Mouse (Mus musculus) cerebellum, adult 11 months (tissue): ENCODE measurements around the gene Tfap4.
"Not testable (repeated sequence)": the region's sequence is repeated elsewhere in the genome, so short reads cannot be mapped to it uniquely, and the experiment has no call there.

Source experiments
- DNase-seq: peaks from one replicate; pipeline ENCODE4 v3.0.0; 2022

The Tfap4 gene

DNA sequence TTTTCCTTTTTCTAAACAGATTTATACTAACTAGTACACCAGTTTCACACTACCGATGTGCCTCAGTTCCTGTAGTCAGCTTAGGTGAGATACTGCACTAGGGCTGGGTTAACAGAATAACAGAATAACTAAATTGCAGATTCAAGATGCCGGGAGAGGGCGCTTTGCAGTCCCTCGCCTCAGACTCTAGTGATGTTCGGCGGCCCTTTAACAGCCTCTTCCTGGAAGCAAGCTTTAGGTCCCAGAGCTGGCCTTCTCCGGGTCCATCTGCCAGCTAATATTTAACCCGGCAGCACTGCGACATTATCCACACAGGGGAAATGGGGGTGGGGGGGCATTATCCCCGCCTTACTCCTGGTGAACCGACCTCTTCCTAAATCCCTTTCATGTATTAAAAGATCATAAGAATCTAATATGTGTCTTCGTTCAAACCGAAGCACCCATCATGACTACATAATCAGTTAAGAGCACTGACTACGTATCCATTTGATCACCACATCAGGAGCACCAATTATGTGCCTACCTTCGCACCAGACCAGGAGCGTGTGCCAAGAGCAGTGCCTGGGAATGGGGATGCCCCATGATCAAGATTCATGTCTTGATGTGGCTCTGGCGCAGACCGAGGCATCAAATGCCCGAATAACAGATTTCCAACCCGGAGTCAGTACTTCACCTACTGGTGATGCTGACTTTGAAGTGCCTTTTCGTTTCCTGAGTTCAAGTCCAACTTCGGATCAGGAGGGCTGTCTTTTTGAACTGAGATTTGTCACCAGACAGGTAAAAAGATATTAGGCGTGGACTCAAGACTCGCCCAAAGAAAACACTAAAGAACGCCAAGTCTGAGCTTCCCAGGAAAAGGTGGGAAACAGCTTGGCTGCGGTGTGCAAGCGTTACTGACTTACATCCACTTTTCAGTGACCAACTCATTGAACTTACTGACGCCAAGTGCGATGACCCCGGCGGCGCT, 33.5 kb upstream of the Tfap4 start:
- DNase-seq: peak; percentile 48

- DNase-seq: no peak
Measured at GRCm38 (mm10) chr16:4590236-4590635, 30.6 kb upstream of the Tfap4 start.

DNA sequence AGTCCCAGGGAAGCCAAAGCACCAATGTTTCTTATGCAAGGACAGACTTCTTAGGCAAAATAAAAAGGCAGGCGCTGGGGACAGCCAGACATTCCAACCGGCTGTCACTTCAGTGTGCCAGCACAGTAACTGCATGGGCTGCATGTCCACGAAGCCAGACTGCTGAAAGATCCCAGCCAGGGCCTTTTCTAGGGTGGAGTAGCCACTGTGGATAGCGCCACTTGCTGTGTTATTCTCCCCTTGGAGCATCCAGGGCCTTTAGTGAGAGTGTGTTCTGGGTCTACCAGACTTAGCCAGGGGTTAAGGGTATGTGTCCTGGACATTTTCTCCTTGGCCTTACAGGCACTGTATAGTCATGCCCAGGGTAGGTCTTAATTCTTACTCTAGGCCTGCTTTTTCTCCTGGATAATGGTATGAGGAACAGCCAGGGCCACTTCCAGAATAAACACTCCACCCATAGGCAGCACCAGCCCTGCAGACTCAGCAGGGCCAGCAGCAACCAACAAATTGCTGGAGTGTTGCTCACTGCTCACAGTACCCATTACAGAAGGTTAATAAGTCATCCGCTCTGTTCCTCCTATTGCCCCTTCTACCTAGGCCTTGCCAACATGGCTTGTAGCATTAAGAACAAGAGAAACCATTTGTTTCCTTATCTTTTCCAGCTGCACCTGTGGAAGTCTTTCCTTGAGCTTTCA, 28.0 kb upstream of the Tfap4 start:
- no peak for DNase-seq

DNA sequence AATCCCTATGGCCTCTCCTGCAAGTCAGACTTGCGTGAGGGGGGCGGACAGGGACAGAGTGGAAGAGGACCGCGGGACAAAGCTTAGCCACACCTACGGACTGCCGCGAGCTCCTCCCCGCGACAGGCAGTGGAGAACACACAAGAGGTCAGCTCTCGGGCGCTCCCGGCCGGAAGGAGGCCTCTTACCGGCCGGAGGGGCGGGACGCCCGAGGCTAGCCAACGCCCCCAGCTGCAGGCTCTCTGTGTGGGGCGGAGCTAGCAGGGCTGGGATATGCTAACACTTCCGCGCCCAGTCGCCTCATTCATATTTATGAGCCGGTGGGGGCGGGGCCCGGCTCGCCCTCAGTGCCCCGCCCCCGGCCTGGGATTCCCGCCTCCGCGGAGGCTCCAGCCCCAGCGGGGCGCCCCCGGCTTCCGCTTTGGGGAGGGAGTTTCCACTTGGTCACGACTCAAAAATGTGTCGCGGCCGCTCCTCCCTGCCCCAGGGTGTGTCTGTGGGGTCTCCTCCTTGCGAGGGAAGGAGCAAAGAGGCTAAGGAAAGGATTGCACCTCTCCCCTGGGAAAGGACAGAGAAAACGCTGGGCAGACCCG, 27.0 kb upstream of the Tfap4 start:
- DNase-seq: peak; percentile 90

- no peak for DNase-seq
Measured at GRCm38 (mm10) chr16:4585642-4586530, 26.2 kb upstream of the Tfap4 start.

GRCm38 (mm10) chr16:4584438-4584837, 24.8 kb upstream of the Tfap4 start:
- DNase-seq: no peak

GRCm38 (mm10) chr16:4583807-4584206, 24.2 kb upstream of the Tfap4 start:
- DNase-seq: no peak

DNA sequence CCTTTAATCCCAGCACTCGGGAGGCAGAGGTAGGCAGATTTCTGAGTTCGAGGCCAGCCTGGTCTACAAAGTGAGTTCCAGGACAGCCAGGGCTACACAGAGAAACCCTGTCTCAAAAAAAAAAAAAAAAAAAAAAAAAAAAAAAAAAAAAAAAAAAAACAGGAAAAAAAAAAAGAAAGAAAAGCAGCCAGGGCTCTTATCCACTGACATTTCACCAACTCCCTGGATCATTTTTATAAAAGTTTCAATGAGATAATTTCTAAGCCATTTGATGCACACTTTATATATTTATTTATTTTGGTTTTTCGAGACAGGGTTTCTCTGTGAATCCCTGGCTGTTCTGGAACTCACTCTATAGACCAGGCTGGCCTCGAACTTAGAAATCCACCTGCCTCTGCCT, 21.5 kb upstream of the Tfap4 start:
- not testable (repeated sequence) for DNase-seq

DNA sequence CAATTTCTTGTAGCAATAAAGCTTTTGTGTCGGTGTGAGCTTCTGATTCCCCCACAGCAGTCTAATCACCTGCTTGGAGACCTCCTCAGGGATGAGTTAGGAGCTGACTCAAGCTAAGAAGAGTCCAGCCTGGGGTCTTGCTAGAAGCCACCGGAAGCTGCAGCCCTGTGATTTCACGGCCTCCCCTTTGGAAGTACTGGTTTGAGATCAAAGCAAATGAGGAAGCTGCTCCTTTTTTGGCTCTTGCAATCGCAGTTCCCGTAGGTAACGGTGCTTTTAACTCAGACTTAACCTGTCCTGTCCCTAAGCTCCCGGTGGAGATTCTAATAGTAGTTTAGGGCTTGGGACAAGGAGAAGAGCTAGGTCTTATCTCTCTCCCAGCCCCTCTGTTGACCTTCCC, 19.0 kb upstream of the Tfap4 start:
- no peak for DNase-seq

DNA sequence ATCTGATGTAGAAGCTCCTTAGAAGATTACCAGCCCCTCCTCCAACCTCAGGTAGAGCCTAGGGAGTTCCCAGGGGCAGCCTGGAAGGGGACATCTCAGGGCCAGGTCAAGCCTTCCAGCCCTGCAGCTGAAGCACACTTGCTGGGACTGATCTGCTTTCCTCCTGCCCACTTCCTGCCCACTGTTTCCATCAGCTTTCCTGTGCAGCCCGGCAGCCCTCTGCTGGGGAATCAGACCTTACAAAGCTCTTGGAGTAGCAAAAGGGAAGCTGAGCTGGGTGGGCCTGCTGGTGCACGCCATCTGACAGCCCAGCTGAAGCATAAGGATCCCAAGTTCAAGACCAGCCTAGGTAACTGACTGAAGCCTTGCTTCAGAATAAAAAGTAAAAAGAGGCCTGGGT, 17.2 kb upstream of the Tfap4 start:
- DNase-seq: no peak

GRCm38 (mm10) chr16:4576038-4576437, 16.4 kb upstream of the Tfap4 start:
- no peak for DNase-seq

- DNase-seq: no peak
Measured at GRCm38 (mm10) chr16:4570737-4571136, 11.1 kb upstream of the Tfap4 start.

- peak; percentile 68 for DNase-seq
Measured at GRCm38 (mm10) chr16:4567912-4568311, 8.3 kb upstream of the Tfap4 start.

GRCm38 (mm10) chr16:4560145-4560952, 695 bp upstream of the Tfap4 start:
- peak; percentile 62 for DNase-seq

- peak; percentile 69 for DNase-seq
Measured at GRCm38 (mm10) chr16:4558980-4559631, 548 bp downstream of the Tfap4 start.

DNA sequence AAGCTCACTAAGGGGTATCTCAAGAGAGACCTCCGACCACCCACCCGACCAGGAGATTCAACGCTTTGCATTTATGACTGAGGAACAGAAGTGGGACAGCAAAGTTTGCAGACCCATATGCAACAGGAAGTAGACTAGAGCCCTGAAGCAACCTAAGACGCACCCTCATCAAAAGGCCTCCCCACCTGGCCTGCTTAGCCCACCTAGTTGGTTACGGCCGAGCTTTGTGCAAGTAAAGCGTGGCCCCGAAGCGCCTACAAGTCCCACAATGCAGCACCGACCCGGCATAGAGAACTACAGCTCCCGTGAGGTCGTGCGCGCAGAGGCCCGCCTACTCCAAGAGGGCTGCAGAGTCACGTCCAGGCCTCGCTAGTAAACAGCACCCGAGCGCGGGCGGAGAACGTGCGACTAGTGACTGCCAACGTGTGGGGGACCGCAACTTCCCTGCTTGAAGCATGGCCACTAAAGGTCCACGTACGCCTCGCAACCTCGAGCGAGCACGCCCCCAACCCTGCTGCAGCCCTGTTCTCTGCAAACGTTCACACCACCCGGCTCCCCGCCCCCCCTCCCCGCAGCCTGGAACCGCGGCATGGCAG, 1.2 kb downstream of the Tfap4 start:
- DNase-seq: peak; percentile 84

GRCm38 (mm10) chr16:4557949-4558348, 1.7 kb downstream of the Tfap4 start:
- peak; percentile 51 for DNase-seq

DNA sequence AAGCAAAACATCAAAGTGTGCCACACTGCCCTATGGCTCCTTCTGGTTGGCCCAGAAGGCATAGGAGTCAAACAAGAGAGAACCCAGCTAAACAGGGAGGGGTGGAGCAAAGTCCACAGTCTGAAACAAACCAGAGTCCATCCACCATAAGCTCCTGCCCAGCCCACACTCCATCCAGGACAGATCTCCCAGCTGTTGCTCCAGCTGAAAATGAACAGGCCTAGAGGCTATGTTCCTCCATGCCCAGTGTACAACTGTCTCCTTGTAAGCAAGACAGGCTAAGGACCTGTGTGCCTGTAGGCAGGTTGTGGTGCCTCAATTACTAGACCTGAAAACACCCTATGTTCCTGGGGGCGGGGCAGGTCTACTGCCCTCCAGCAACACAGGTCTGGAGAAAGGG, 2.6 kb downstream of the Tfap4 start:
- DNase-seq: no peak

GRCm38 (mm10) chr16:4555555-4555954, 4.1 kb downstream of the Tfap4 start:
- DNase-seq: no peak

GRCm38 (mm10) chr16:4552829-4553550, 6.7 kb downstream of the Tfap4 start:
- DNase-seq: no peak
